Mouse (Mus musculus) olfactory bulb, adult 2 months (tissue): Measurements from ENCODE around the gene Aoc1. TPM values are rescaled to one million over a fixed set of nuclear protein-coding genes. Genes with fewer than 3 reads are reported as not detected.

Experiments
- H3K27ac ChIP-seq: fragments of 200-500 bp; 2 replicates; pipeline ENCODE4 v1.5.1; 2012; ENCODE audit warnings: low read depth, low read length; ENCODE audit not compliant: insufficient read depth
- H3K4me1 ChIP-seq: fragments of 200-500 bp; 2 replicates; pipeline ENCODE4 v1.6.1; 2012; ENCODE audit warnings: low read length; ENCODE audit not compliant: control insufficient read depth, insufficient read depth
- H3K4me3 ChIP-seq: fragments of 200-500 bp; 2 replicates; pipeline ENCODE4 v1.5.1; 2012; ENCODE audit warnings: mild to moderate bottlenecking, low read depth, low read length, moderate library complexity; ENCODE audit not compliant: insufficient read depth
- CTCF ChIP-seq: fragments of 200-500 bp; IDR thresholded peaks from 2 replicates; pipeline ENCODE4 v1.5.1; 2012; ENCODE audit warnings: low read depth, mild to moderate bottlenecking, low read length, moderate library complexity; ENCODE audit not compliant: insufficient read depth
- POLR2A ChIP-seq: fragments of 200-500 bp; IDR thresholded peaks from 2 replicates; pipeline ENCODE4 v1.6.1; 2012; ENCODE audit warnings: mild to moderate bottlenecking, low read depth, low read length, moderate library complexity; ENCODE audit not compliant: insufficient read depth
- WGBS: fragments of 180-500 bp; shearing (Covaris S2); methylation state at CpG from one replicate; pipeline ENCODE4 v1.1.7; 2018; 5-methylcytosine and 5-hydroxymethylcytosine counted together
- polyA plus RNA-seq: library from polyadenylated mRNA; stranded (reverse); fragments of >200 nt; gene quantifications from 2 replicates; pipeline ENCODE4 v1.2.4, GENCODE M21; 2012; ENCODE audit warnings: low replicate concordance; ENCODE audit not compliant: missing spikeins, insufficient read depth, insufficient read length

Gene Aoc1
- polyA plus RNA-seq, 1 experiment = not detected

DNA sequence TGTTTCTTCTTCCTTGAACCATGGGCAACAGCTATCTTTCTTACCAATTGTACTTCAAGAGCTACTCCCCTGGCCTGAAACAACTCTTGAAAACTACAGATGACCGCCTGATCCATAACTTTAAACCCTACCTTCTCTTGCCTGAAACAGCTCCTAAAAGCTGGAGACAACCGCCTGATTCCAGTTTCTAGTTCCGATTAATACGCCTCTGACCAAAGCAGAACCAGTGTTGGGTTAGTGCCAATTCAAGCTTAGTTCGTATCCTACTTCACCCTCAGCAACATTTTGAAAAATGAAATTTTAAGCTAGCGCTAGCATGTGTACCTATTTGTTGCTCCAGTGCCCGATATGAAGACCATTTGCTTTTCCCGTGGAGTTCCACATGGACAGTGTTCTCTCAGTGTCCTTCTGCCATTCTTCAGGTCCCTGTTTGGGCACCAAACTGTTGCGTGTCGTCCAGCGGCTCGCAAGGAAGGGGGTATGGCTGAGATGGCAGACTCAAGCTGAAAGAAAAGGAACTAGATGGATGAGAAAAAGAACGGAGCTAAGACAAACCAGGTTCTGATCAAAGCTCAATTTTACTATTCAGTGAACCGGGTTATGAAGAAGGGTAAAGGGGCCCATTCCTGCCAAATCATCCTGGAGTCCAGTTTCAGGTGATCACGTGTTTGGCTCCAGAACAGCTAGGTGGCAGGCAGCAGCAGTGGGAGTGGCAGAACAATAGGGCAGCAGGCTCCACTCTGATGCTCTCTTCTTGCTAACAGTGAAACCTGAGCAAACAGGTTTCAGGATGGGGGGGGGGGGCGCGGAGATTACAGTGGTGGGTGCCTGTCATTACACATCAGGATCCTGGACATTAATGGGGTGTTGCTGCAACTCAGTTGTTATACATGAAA is 30.1 kb downstream of the Aoc1 start:
- Histone ChIP-seq H3K4me1 (no peaks in the 10 kb centered on the region), H3K4me3 (no peak overlapping the region), H3K27ac (no peak overlapping the region)
- no peak for TF ChIP-seq POLR2A
- no peak for TF ChIP-seq CTCF
- WGBS = 89% methylated on average over 17 of the region's 17 CpGs

DNA sequence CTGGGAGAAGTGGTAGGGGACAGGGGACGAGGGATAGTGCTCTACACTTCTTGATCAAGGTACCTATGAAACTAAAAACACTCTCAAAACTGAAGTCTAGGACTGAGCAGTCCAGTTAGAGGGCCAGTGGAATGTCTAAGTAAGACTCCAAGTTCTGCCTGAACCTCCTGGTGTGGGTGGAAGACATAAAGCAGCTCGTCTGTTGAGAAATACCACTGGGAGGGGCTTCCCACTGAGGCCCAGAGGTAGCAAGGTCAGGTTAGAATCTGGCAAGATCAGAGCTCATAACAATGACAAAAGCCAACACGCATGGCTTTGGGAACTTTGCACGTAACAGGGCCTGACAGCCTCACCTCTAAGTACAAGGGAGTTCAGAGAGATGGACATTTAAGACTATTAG is 30.7 kb downstream of the Aoc1 start:
- no peak overlapping the region for H3K4me3 ChIP-seq
- H3K27ac ChIP-seq = no peak overlapping the region
- TF ChIP-seq POLR2A (no peak), CTCF (no peak)
- WGBS = 83% methylated on average over 4 of the region's 4 CpGs
- H3K4me1 ChIP-seq = no peaks in the 10 kb centered on the region

DNA sequence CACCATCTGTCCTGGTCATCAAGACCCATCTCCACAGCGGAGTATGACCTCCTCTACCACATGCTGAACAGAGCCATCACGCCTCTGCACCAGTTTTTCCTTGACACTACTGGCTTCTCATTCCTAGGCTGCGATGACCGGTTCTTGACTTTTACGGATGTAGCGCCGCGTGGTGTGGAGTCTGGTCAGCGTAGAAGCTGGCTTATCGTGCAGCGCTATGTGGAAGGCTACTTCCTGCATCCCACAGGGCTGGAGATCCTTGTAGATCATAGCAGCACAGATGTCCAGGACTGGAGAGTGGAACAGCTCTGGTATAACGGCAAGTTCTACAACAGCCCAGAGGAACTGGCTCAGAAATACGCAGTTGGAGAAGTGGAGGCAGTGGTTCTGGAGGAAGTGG is 32.9 kb downstream of the Aoc1 start:
- H3K4me3 ChIP-seq = no peak overlapping the region
- H3K27ac ChIP-seq = no peak overlapping the region
- WGBS = 97% methylated on average over 13 of the region's 13 CpGs
- TF ChIP-seq CTCF (no peak), POLR2A (no peak)
- H3K4me1 ChIP-seq = no peaks in the 10 kb centered on the region

DNA sequence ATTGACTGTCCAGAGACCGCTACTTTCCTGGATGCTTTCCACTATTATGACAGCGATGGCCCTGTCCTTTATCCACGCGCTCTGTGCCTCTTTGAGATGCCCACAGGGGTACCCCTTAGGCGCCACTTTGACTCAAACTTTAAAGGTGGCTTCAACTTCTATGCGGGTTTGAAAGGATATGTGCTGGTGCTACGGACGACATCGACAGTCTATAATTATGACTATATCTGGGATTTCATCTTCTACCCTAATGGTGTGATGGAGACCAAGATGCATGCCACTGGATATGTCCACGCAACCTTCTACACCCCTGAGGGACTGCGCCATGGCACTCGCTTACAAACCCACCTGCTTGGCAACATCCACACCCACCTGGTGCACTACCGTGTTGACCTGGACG is 33.7 kb downstream of the Aoc1 start:
- H3K27ac ChIP-seq = no peak overlapping the region
- WGBS = 94% methylated on average over 14 of the region's 14 CpGs
- TF ChIP-seq CTCF (no peak), POLR2A (no peak)
- H3K4me1 ChIP-seq = no peaks in the 10 kb centered on the region
- H3K4me3 ChIP-seq = no peak overlapping the region

DNA sequence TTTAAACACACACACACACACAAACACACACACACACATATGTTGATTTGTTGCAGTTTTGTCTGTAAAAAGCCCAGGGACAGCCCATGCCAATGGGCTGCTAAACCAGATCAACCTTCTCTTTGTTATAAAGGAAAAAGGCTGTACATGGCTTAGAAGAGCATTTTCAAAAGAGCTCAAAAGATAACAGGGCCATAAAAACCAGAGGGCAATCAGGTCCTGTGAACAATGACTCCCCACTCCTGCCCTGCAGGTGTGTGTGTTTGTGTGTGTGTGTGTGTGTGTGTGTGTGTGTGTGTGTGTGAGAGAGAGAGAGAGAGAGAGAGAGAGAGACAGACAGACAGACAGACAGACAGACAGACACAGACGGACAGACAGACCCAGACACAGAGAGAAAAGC is 36.5 kb downstream of the Aoc1 start:
- 92% methylated on average over 1 of the region's 1 CpGs for WGBS
- H3K4me1 ChIP-seq = no peaks in the 10 kb centered on the region
- H3K4me3 ChIP-seq = no peak overlapping the region
- no peak overlapping the region for H3K27ac ChIP-seq
- no peak for TF ChIP-seq POLR2A
- TF ChIP-seq CTCF = no peak

DNA sequence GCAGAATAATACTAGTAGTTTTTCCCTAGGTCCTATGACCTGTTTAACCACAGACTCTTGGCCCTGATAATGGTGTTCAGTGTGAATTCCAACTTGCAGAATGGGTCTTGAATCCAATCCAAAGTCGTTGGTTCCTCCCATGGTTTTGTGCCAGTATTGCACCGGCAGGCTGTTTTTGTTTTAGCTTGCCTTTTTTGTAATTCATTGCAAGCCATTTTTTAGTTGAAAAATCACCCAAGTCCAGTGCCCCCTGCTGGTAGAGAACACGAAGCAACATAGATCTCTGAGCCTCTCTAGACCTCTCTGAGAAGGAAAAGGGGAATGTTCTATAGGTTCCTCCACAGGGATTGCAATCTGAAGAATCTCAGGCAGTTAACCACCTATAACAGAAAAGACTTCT is 39.3 kb downstream of the Aoc1 start:
- Histone ChIP-seq H3K4me1 (no peaks in the 10 kb centered on the region), H3K4me3 (no peak overlapping the region), H3K27ac (no peak overlapping the region)
- WGBS = 20% methylated on average over 3 of the region's 3 CpGs
- TF ChIP-seq CTCF = no peak
- no peak for TF ChIP-seq POLR2A

DNA sequence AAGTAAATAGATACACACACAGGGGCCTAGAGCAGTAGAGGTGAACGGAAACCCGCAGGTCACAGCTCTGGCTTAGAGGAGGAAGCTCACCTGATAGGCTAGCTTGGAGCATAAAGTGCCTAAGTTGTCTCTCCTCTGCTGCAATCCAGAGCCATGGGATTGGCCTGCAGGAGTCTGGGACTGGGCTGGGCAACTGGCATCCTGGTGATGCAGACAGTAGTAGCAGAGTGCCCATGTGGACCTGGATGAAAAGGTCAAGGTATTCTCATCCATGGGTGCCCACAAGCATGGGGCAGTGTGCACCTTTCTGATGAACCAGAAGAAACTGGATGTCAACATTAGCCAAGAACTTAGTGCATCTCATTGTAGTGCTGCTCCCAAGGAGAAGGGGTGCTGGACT is 40.9 kb downstream of the Aoc1 start:
- WGBS = 97% methylated on average over 2 of the region's 2 CpGs
- Histone ChIP-seq H3K27ac (no peak overlapping the region), H3K4me1 (no peaks in the 10 kb centered on the region), H3K4me3 (no peak overlapping the region)
- TF ChIP-seq CTCF (no peak), POLR2A (no peak)

DNA sequence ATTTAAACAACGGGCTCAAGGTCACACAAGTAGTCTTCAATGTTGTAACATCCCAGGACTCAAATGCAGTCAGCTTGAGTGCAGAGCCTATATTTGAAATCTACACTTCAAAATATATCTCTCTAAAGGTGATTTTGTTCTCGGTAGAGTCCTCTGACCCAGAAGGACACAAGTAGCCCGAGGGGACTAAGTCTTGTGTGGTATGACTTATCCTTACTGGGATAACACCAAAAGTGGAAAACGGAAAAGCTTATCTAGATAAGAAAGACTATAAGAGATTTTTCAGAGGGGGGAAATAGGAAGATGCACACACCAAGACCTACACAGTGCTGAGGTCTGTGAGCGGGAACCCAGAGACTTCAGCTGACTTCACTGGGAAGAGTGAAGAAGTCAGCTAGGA is 56.9 kb downstream of the Aoc1 start, which contains the start of gene 1600015I10Rik:
Gene 1600015I10Rik, plus strand, starts transcription at position 301 of the 400 bp plus-strand sequence.
- WGBS = 92% methylated on average over 5 of the region's 5 CpGs
- no peak within 1 kb of the TSS for H3K4me3 ChIP-seq
- TF ChIP-seq POLR2A (no peak), CTCF (no peak)
- H3K4me1 ChIP-seq = no peaks in the 10 kb centered on the region
- H3K27ac ChIP-seq = no peak within 1 kb of the TSS

DNA sequence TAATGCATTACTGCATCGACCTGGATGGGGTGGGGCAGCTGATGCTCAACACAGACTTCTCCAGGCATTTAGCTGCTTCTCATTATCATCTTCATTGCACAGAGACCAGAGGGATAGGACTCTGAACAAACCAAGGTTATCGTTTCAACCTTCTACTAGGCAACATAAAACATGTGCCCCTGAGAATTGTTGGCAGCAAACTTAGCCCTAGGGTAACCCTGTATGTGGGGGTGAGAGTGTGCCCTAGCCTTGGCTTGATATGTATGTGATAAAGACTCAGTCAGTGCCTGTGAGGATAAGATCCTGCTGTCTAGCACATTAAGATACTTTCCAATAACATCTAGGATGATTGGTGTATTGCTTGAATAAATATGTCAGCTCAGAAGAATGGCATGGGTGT is 76.9 kb downstream of the Aoc1 start:
- TF ChIP-seq POLR2A = no peak
- WGBS = 76% methylated on average over 2 of the region's 2 CpGs
- Histone ChIP-seq H3K27ac (no peak overlapping the region), H3K4me3 (no peak overlapping the region), H3K4me1 (no peaks in the 10 kb centered on the region)
